9 mouse cellular contexts compared by ENCODE assay signal in the genomic region with DNA sequence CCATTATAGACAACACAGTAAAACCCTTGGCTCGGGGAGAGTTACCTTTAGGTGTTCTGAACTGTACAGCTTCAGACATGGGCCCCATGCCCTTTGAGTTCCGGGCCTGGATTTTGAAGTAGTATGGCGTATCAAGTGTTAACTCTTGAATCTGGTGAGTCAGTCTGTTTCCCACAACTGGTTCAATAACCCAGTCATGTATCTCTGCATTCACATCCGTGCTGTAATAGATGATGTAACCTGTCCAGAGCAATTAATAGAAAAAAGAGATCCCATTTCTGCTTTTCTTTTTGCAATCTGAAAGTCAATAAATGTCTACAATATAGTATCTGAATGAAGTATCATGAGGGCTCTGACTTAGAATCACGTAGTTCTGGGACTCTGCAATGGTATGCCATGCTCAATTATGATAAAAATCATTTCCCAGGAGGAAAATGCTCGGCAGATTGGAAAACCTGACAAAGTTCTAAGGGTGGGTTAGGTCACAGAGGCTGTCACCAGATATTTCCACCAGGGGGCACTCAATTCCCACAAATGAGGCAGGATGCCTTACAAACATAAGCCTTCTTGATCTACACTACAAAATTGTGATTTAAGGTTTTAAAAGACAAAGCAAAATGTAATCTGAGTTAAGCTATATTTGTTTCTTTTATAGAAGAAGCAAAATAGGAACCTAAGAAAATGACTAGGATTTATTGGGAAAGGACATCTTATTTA.
DNase-seq lines count a peak whose midpoint lies in the region; ATAC-seq and TF ChIP-seq lines count a peak whose summit lies in the region.
"Had no signal": no experiment of that assay in that cellular context is flagged by ENCODE, and none has a peak within 500 bp of the region (broad histone marks: within the 10 kb centered on the region; RNA-seq: fewer than 3 reads in every experiment).

No protein-coding gene starts in this region.

- H3K36me3 ChIP-seq in liver, embryonic 12.5 days: no peaks in the 10 kb centered on the region
- peaks cover 38% of the 10 kb centered on the region for H3K36me3 ChIP-seq in forebrain, postnatal 0 days (ENCODE audit: insufficient read depth)

- peak; percentile 39 for DNase-seq in liver
- DNase-seq in MN1 (ENCODE audit: low spot score): peak; percentile 80
- DNase-seq in c-Kit-positive CD71-positive TER-119-positive erythroid progenitor cells, embryonic 14.5 days (ENCODE audit: low spot score): peak; percentile 53
- peak; percentile 83 for DNase-seq in forebrain, postnatal 0 days
- DNase-seq in layer of hippocampus, adult 9-10 months (ENCODE audit: low spot score): peak; percentile 30

- H3K4me1 ChIP-seq in liver, embryonic 12.5 days: no peaks in the 10 kb centered on the region
- H3K4me1 ChIP-seq in forebrain, postnatal 0 days (ENCODE audit: insufficient read depth): no peaks in the 10 kb centered on the region
- H3K4me1 ChIP-seq: midbrain, embryonic 12.5 days had no signal

- no peak overlapping the region for H3K4me2 ChIP-seq in liver, embryonic 12.5 days
- no peak overlapping the region for H3K4me2 ChIP-seq in forebrain, postnatal 0 days (ENCODE audit: low read depth)
- H3K4me2 ChIP-seq: midbrain, embryonic 12.5 days had no signal

- peak; percentile 80 for TF ChIP-seq CTCF in forebrain, postnatal 0 days (IDR thresholded peaks at IDR 0.05; ENCODE audit: low read depth)

- ATAC-seq in liver, embryonic 12.5 days: no peak
- ATAC-seq in forebrain, postnatal 0 days: peak; percentile 73; the same call in 1 of the 2 replicates
- ATAC-seq in megakaryocyte-erythroid progenitor cell, adult 5-6 weeks (replicated peaks; ENCODE audit: low FRiP score, low TSS enrichment, poor library complexity, severe bottlenecking): 0 out of 2 replicates have a peak, but pooled peaks have one; percentile 57
- no peak for ATAC-seq in inflammation-experienced regulatory T-cells, adult 6 months

- no peak overlapping the region for H3K27ac ChIP-seq in liver, embryonic 12.5 days
- no peak overlapping the region for H3K27ac ChIP-seq in forebrain, postnatal 0 days (ENCODE audit: low read depth, low read length)
- H3K27ac ChIP-seq: midbrain, embryonic 12.5 days had no signal

- no peak overlapping the region for H3K4me3 ChIP-seq in liver, embryonic 12.5 days
- H3K4me3 ChIP-seq in forebrain, postnatal 0 days (ENCODE audit: low read depth, low read length): no peak overlapping the region
- H3K4me3 ChIP-seq: midbrain, embryonic 12.5 days had no signal

- H3K27me3 ChIP-seq in liver, embryonic 12.5 days (replicated peaks): no peaks in the 10 kb centered on the region
- no peaks in the 10 kb centered on the region for H3K27me3 ChIP-seq in forebrain, postnatal 0 days (ENCODE audit: insufficient read depth, low read length)
- H3K27me3 ChIP-seq: midbrain, embryonic 12.5 days had no signal

- no peaks in the 10 kb centered on the region for H3K9me3 ChIP-seq in liver, embryonic 12.5 days (replicated peaks)
- H3K9me3 ChIP-seq in forebrain, postnatal 0 days (ENCODE audit: low read length): no peaks in the 10 kb centered on the region
- H3K9me3 ChIP-seq: midbrain, embryonic 12.5 days had no signal

- no peak overlapping the region for H3K9ac ChIP-seq in liver, embryonic 12.5 days
- no peak overlapping the region for H3K9ac ChIP-seq in forebrain, postnatal 0 days
- H3K9ac ChIP-seq: midbrain, embryonic 12.5 days had no signal

- WGBS in liver, embryonic 12.5 days (ENCODE audit: insufficient replicate concordance): 47% methylated on average over 6 of the region's 6 CpGs
- WGBS in forebrain, postnatal 0 days: 64% methylated on average over 6 of the region's 6 CpGs

Comparison
In these comparisons a context has a peak if more than half of its experiments do, and no peak if none do; other contexts are left out.
1. DNase-seq: peak in every context shown above with its lines; median percentile 83 in forebrain, postnatal 0 days; 80 in MN1; 53 in c-Kit-positive CD71-positive TER-119-positive erythroid progenitor cells, embryonic 14.5 days; 39 in liver; 30 in layer of hippocampus, adult 9-10 months.
2. ATAC-seq: peak in forebrain, postnatal 0 days (single experiment) and megakaryocyte-erythroid progenitor cell, adult 5-6 weeks (single experiment); none in liver, embryonic 12.5 days (single experiment) and inflammation-experienced regulatory T-cells, adult 6 months (single experiment).